Mouse (Mus musculus): ENCODE data around the gene Vmo1.

DNA sequence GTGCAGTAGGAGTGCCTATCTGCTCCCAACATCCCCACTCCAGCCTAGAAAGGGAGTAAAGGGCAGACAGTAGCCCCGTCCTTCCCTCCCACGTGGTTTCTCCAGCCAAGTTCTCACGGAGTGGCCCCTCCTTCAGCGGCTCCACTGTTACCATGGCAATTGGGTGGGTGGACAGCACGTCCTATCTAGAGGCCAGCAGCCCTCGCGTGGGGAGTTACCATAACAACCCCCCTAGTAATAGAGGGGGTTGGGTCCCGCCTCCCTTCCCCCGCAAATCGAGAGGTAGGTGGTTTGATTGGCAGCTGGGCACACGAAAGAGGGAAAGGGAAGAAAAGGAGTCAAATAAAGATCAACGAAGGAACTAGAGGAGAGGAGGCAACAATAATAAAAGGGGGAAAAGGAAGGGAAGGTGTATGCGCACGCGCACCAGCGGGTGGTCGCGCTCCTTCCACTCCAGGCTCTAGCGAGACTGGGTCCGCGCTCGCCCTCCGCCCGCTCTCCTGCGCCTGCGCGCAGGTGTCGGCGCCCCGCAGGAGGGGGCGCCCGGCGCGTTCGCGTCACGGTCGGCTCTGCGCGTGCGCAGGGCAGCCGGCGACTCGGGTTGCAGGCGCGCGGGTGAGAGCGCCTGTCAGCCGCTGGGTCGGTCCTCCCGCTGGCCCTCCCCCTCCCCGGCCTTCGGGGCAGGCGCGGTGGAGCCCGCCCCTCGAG is 48.0 kb upstream of the Vmo1 start, which contains the start of gene Mink1:
- TF ChIP-seq TAL1 (IDR thresholded peaks at IDR 0.05; ENCODE audit: low read length) = no peak
- no peak for TF ChIP-seq GATA1 (IDR thresholded peaks at IDR 0.05; ENCODE audit: low read length)

Data from erythroblast, embryonic 14.5 days (primary cell).